Mouse (Mus musculus) ES-E14 (cell line): ENCODE data around the gene Syt12. TPM values are rescaled to one million over a fixed set of nuclear protein-coding genes. Genes with fewer than 3 reads are reported as not detected.
A peak's percentile ranks its signal among the peaks of the same experiment; 100 is the strongest.

Experiments used
- DNase-seq: peaks from one replicate; pipeline ENCODE4 v3.0.0-alpha.2; 2013; ENCODE audit warnings: low read depth, low spot score
- H3K27ac ChIP-seq: 2 replicates; pipeline ENCODE4 v1.5.1; 2012; ENCODE audit warnings: low read depth, mild to moderate bottlenecking, low read length, moderate library complexity, mixed read lengths; ENCODE audit not compliant: poor library complexity, insufficient read depth, severe bottlenecking
- H3K36me3 ChIP-seq: 2 replicates; pipeline ENCODE4 v1.6.1; 2012; ENCODE audit warnings: mild to moderate bottlenecking, low read length, moderate library complexity, mixed read lengths; ENCODE audit not compliant: control insufficient read depth, poor library complexity, insufficient read depth, severe bottlenecking
- H3K4me1 ChIP-seq, 2 experiments: fragments of 150-350 bp in 1 of 2; sonication (generic) in 1 of 2; 2 replicates each; pipeline ENCODE4 v1.6.1; 2012; ENCODE audit warnings: low read length in 2 of 2, mild to moderate bottlenecking in 1 of 2, mixed read lengths in 1 of 2; ENCODE audit not compliant: control insufficient read depth in 2 of 2, insufficient read depth in 2 of 2, poor library complexity in 1 of 2
- H3K4me3 ChIP-seq, 2 experiments: fragments of 150-350 bp in 1 of 2; sonication (generic) in 1 of 2; 2 replicates each; pipeline ENCODE4 v1.5.1; 2012; ENCODE audit warnings: low read length in 2 of 2, low read depth in 1 of 2, mild to moderate bottlenecking in 1 of 2, mixed read lengths in 1 of 2; ENCODE audit not compliant: insufficient read depth in 1 of 2, poor library complexity in 1 of 2, severe bottlenecking in 1 of 2
- H3K9ac ChIP-seq: 2 replicates; pipeline ENCODE4 v1.6.1; 2012; ENCODE audit warnings: low read depth, mild to moderate bottlenecking, low read length, mixed read lengths; ENCODE audit not compliant: poor library complexity, insufficient read depth, severe bottlenecking
- H3K9me3 ChIP-seq: fragments of 150-350 bp; sonication (generic); 2 replicates; pipeline ENCODE4 v1.6.1; 2012; ENCODE audit warnings: low read depth, mild to moderate bottlenecking, low read length; ENCODE audit not compliant: control insufficient read depth, insufficient read depth
- CHD2 ChIP-seq: IDR thresholded peaks from 2 replicates; pipeline ENCODE4 v1.6.1; 2014; ENCODE audit warnings: mild to moderate bottlenecking, low read depth, low read length, inconsistent platforms
- HCFC1 ChIP-seq: IDR thresholded peaks from 2 replicates; pipeline ENCODE4 v1.6.1; 2012; ENCODE audit warnings: low read length, inconsistent platforms, borderline replicate concordance; ENCODE audit not compliant: insufficient read depth
- MAFK ChIP-seq: IDR thresholded peaks from 2 replicates; pipeline ENCODE4 v1.6.1; 2014; ENCODE audit warnings: mild to moderate bottlenecking, low read depth, low read length, inconsistent platforms; ENCODE audit not compliant: insufficient read depth
- ZC3H11A ChIP-seq: IDR thresholded peaks from 2 replicates; pipeline ENCODE4 v1.6.1; 2012; ENCODE audit warnings: low read depth, mild to moderate bottlenecking, inconsistent platforms, low read length, borderline replicate concordance
- ZNF384 ChIP-seq: IDR thresholded peaks from 2 replicates; pipeline ENCODE4 v1.6.1; 2012; ENCODE audit warnings: low read depth, low read length, inconsistent platforms
- in situ Hi-C, 2 experiments: fragments of 600-800 bp; cut with MboI; formaldehyde crosslinking; loops; one replicate each; pipeline ENCODE4 v1.15.1; 2025; ENCODE audit warnings: low sequenced_read_pairs in 2 of 2, inconsistent platforms in 1 of 2; ENCODE audit not compliant: unreplicated experiment in 2 of 2
- total RNA-seq: library from RNA; depleted of rRNA; stranded (reverse); fragments of 300-350 nt; gene quantifications from 2 replicates; pipeline ENCODE4 v1.2.3, GENCODE M21; 2012

The Syt12 gene
- total RNA-seq, 1 experiment: 0.58 TPM

DNA sequence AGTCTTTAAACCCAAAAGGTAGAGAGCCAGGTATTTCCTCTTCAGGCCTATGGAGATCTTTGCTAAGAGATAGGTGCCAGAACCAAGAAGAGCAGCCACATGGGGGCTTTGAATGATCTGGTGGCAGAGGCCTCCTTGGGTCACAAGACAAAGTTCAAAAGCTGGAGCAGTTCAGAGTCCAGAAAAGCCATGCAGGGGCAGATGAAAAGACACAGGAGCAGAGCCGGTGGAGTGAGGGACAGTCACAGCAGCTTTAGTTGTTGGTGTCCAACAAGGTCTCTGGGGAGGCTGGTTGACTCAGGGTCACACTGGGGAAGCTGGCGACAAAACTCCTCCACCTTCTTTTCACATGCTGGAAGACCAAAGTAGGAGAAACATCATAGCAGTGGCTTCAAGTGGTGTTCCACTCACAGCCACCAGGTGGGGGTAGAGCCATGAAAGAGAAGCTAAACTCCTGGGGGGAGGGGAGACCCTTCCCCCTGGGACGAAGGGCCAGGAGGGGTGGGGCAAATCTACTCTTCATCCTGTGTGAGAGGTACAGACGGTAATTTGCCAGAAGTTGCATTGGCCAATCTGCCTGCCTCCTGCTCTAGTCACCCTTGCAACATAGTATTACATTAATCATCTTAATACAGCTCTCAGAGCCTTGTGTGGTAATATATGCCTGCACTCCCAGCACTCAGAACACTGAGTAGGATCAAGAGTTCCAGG lies 20.2 kb upstream of the Syt12 start:
- in situ Hi-C loops: no loop called here
- H3K9ac ChIP-seq: no peak overlapping the region
- H3K9me3 ChIP-seq: no peaks in the 10 kb centered on the region
- no peaks in the 10 kb centered on the region for H3K36me3 ChIP-seq
- DNase-seq: peak; percentile 88
- peaks cover 0 to 7% of the 10 kb centered on the region in 2 experiments; a peak in 2 of 4 replicates for H3K4me1 ChIP-seq
- H3K4me3 ChIP-seq: no peak overlapping the region
- peak; percentile 60; the same call in 1 of the 2 replicates for TF ChIP-seq CHD2
- no peak for TF ChIP-seq ZNF384
- no peak for TF ChIP-seq MAFK
- no peak for TF ChIP-seq HCFC1
- TF ChIP-seq ZC3H11A: peak; percentile 79
- no peak overlapping the region for H3K27ac ChIP-seq

DNA sequence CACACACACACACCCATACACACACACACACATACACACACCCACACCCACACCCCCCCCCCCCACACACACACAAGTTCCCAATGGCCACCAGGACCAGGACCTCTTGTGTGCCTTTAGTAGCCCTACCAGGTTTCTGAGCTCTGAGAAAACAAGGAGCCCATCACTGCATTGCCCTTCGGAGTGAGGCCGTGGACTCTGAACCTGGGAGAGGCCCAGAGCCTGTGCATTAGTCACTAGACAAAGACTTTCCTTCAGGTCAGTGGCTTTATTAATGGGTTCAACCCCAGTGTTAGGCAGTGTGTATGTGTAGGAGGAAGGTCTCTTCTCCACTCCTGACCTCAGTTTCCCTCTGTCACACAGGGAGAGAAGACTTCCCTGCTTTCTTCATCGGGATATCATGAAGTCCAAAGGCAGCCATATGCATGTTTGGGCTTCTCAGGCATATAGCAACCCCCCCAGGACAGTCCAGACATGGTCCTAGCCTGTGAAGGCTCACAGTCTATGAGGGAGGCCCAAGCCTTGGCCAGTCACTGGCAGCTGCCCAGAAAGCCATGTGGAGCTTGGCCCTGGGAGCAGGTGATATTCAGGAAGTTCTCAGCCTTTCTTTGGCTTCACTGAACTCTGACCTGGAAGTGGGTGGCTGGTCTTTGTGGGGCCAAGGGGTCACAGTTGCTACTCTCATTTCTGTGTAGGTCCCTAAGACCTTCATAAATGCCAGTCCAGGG lies 19.5 kb upstream of the Syt12 start:
- Histone ChIP-seq H3K36me3 (no peaks in the 10 kb centered on the region), H3K9ac (no peak overlapping the region), H3K4me1 (peaks cover 0 to 7% of the 10 kb centered on the region in 2 experiments; a peak in 2 of 4 replicates), H3K27ac (no peak overlapping the region), H3K4me3 (no peak overlapping the region), H3K9me3 (no peaks in the 10 kb centered on the region)
- no peak for TF ChIP-seq CHD2
- no peak for TF ChIP-seq MAFK
- no peak for TF ChIP-seq HCFC1
- TF ChIP-seq ZC3H11A: no peak
- TF ChIP-seq ZNF384: no peak
- no peak for DNase-seq
- in situ Hi-C loops: no loop called here

DNA sequence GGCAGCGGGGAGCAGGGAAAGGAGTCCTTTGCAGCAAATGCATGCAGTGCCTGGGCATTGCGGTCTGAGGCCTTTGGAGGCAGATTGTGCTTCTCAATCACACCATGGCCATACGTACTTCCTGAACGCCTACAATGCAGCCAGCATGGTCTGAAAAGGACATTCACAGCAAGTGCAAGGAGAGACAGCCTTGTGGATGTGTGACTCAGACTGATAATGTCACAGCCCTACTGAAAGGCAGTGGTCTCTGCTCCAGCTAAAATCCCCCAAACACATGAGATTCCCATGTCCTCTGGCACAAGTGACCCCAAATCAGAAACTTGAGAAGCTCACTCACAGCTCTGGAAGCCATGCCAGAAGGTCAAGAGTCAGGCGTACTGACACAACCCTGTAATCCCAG lies 18.6 kb upstream of the Syt12 start:
- no peak for TF ChIP-seq HCFC1
- TF ChIP-seq MAFK: no peak
- TF ChIP-seq ZNF384: no peak
- no peak for TF ChIP-seq CHD2
- no peak for TF ChIP-seq ZC3H11A
- Histone ChIP-seq H3K36me3 (no peaks in the 10 kb centered on the region), H3K27ac (no peak overlapping the region), H3K9me3 (no peaks in the 10 kb centered on the region), H3K4me1 (peaks cover 0 to 7% of the 10 kb centered on the region in 2 experiments; a peak in 2 of 4 replicates), H3K9ac (no peak overlapping the region), H3K4me3 (no peak overlapping the region)
- in situ Hi-C loops: no loop called here
- DNase-seq: no peak

DNA sequence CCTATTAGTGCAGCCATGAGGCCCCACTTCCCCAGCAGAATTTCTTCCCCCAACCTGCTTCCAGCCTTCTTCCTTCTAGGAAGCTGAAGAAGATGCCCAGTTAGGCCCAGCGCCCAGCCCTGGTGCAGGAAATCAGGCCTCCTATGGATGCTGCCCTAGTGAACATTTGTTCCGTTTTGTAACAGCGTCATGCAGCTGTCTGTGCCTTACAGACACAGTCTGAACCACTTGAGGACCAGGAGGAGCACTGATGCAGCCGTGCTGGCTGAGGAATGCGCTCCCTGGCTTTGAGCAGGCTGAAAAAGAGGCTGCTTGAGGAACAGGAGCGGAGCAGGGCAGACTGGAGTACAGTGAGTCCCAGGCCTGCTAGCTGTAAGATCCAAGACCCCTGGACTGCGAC lies 17.5 kb upstream of the Syt12 start:
- DNase-seq: no peak
- TF ChIP-seq CHD2: no peak
- no peak for TF ChIP-seq ZNF384
- no peak for TF ChIP-seq ZC3H11A
- TF ChIP-seq HCFC1: no peak
- no peak for TF ChIP-seq MAFK
- no peaks in the 10 kb centered on the region for H3K9me3 ChIP-seq
- in situ Hi-C loops: no loop called here
- H3K36me3 ChIP-seq: no peaks in the 10 kb centered on the region
- H3K4me1 ChIP-seq: peaks cover 0 to 7% of the 10 kb centered on the region in 2 experiments; a peak in 2 of 4 replicates
- no peak overlapping the region for H3K9ac ChIP-seq
- no peak overlapping the region for H3K27ac ChIP-seq
- no peak overlapping the region for H3K4me3 ChIP-seq
